Mouse (Mus musculus) adrenal gland, postnatal 25 days (tissue): ENCODE measurements around the gene Olig3. TPM values are rescaled to one million over a fixed set of nuclear protein-coding genes. Genes with fewer than 3 reads are reported as not detected.
"Not testable (repeated sequence)": the region's sequence is repeated elsewhere in the genome, so short reads cannot be mapped to it uniquely, and the experiment has no call there.

Experiments
- DNase-seq: peaks from one replicate; pipeline ENCODE4 v3.0.0; 2021; ENCODE audit warnings: mixed read lengths
- total RNA-seq: library from RNA; stranded (reverse); gene quantifications from 2 replicates; pipeline ENCODE4 v1.2.3, GENCODE M21; 2021

Gene Olig3
- total RNA-seq, 1 experiment from 2014 or later, result not detected

DNA sequence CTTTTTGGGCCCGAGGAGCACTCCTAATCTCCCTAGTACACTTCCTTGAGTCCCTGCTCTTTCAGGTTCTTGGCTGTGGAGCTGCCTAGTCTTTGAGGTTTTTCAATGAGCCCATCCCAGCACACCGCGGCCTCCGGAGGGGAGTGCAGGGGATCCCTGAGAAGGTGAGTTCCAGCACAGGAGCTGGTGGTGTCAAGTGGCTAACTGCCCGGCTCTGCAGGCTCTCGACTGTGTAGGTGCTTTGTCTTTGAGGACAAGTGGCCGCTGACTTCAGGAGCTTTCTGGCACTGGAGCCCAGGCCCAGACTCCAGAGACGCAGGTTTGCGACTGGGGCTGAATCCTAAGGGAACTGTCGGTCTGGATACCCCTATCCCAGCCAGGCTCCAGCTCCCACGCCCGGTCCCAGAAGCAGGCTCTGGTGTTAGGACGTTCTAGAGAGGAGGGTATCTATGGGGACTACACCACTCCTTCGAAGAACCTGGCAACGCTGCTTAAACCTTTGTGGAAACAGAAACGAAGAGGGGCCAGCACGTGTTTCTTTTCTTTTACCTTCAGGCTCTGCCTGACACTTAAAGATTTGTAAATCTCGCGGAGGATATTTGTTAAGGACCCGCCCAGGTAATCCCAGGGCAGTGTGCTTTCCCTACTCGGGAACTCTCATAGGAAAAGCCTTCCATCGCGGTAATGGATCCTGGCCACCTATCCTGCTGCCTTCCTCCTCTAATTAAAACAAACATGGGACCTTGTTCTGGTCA lies 5.4 kb downstream of the Olig3 start:
- DNase-seq, result no peak

DNA sequence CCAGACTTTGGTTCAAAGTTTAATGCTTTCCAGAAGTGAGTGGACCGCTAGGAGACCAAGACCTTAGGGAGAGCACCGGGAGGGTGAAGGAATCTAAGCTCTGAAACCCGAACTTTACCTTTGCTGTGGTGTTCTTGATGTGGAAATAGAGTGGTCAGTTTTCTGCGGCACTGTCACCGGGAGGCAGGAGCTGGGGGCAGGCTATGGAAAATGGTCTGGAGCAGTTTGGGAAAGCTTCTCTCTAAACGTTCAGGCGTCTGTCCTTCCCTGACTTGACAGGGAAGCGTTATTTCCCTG lies 5.9 kb downstream of the Olig3 start:
- no peak for DNase-seq

DNA sequence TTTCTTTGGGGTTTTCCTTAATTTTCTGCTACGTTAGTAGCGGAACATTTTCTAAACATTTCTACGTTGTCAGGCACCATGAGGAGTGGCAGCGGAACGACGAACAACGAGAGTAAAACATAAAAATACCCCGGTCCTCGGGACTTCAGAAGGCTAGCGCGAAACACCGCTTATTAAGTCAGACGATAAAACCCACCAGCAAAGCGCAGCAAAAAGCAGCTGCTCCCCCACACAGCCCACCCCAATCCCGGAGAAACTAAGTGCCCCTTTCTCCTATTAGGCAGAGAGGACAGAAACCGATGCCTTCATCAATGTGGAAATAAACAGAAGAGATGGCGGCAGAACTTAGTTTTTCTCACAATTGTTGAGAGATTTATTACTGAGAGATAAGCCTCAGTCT lies 6.5 kb downstream of the Olig3 start:
- no peak for DNase-seq

DNA sequence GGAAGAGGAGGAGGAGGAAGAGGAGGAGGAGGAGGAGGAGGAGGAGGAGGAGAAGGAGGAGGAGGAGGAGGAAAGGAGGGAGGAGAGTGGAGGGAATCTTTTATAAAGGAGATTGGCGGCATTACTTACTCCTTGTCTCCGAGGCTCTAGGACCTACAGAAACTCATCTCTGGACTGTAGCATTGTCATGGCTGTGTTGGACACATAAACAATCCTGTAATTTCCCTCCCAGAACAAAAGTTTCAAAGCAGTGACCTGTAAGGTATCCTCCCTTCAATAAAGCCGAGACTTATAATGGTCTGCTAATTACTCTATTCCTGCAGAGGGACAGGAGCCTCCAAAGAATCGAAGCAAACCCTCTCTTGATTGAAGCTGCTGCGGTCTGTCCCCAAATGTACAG lies 7.0 kb downstream of the Olig3 start:
- no peak for DNase-seq

DNA sequence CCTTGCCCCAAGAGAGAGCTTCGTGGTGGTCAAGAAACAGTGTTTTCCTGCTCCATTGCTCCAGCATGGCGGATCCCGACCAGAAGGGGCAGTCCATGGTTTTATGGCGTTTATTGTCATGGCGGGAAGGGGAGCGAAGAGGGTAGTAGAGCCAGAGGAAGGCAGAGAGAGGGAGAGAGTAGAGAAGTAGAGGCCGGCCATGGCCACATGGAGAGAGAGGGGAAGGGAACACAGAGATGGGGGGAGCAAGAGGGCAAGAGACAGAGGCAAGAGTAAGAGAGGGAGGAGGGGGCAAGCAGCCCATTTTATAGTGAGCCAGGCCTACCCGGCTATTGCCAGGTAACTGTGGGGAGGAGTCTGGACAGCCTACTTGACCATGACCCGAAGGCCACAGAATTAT lies 12.8 kb downstream of the Olig3 start:
- no peak for DNase-seq

DNA sequence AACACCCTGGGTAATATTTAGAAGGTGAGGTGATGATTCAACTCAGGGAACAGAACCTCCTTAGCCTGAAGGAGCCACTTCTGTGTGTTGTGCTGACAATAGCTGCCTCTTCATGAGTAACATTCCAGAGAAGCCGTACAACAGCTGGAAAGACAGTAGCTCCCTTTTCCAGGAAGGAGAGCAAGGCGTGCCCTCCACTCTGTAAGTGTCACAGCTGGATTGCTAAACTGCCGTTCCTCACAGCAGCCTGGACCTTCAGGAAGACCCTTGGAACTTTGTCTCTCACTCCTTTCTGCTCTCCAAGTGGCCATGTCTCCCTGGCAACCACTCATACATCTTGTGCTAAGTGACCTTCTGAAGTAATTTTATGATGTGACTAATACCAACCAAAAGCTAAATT lies 13.8 kb downstream of the Olig3 start:
- no peak for DNase-seq

DNA sequence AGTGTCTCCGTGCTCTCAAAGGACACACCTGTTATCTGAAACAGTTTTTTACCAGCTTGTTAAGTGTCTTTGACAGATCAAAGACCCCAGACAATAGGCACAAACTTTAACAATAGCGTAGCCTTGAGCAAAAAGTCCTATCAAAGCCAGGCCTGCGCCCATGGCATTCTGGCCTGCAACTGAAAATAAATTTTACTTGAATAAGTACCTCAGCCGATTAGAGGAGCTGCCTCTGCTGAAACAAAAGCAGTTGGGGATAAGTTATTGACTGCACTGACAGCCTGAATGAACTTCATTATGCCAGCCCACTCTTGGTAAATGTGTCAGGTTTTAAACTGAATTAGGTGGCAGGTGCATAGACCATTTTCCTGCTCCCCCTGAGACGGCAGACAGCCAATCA lies 15.9 kb downstream of the Olig3 start:
- no peak for DNase-seq

DNA sequence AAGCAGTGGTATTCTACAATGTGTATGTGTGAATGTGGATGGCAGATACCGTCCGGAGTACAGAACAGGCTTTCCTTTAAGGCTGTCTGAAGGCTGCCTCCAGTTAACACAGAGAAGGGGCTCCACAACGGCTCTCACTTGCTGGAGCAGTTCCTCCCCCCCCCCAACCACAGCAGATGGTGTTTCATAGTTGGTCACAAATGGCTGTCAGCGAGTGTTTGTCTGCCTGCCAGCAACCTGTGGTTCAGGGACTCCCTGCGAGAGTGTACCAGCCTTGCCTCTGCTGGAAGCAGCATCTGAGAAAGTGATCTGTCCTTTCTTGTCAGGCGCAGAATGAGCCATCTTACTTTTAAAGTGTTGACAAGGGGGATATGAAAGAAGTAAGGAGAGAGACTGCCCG lies 17.5 kb downstream of the Olig3 start:
- DNase-seq, result no peak

DNA sequence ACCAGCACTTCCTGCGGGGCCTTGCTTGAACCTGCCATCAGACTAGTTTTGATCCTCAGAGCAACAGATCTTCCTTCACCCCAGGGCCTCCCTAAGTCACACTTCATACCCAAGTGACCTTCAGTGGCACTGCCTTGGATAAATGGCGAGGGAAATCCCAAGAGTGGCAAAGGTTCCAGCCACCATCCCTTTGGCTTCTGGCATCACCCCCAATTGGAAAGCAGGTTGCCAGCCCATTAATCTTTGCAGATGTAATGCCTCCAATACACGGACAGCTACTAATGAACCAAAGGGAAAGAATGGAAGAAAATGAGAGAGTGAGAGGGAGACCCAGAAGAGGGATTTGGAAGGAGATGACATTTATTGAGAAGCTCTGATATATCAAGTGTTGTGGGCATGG lies 18.0 kb downstream of the Olig3 start:
- DNase-seq, result no peak

DNA sequence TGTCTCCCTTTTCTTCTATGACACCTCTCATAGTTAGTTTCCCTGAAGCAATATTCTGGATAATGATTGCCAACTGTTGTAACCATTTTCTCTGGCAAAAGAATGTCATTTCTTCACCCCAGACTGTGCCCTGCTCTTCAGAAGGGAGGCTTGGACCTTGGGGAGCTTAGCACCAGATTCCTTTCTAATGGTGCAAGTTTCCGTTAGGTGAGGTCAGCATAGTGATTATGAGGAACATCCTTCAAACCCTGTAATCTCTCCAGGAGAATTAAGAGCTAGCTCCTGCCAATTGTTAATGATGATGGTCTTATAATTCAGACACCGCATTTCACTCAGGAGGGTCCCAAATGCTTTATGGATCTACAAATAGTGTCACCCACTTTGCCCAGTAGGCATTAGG lies 19.5 kb downstream of the Olig3 start:
- no peak for DNase-seq

DNA sequence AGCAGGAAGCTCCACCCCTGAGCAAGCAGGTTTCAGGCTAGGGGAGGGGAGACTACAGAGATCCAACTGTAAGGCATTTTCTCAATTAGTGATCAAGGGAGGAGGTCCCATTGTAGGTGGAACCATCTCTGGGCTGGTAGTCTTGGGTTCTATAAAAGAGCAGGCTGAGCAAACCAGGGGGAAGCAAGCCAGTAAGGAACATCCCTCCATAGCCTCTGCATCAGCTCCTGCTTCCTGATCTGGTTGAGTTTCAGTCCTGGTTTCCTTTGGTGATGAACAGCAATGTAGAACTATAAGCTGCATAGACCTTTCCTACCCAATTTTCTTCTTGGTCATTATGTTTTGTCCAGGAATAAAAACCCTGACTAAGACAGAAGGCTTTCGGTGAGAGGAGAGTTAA lies 24.6 kb downstream of the Olig3 start:
- not testable (repeated sequence) for DNase-seq

DNA sequence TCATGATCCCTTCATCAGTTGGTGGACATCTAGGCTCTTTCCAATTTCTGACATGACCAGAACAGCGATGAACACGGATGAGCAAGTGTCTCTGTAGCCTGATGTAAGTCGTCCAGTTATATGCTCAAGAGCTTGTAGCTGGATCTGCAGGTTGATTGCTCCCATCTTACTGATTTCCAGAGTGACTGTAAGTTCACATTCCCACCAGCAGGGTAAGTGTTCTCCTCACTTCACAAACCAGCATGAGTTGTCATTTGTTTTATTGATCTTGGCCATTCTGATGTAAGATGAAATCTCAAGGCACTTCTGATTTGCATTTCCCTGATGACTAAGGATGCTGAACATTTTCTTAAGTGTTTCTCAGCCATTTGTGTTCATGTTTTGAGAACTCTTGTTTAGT lies 27.8 kb downstream of the Olig3 start:
- no peak for DNase-seq

DNA sequence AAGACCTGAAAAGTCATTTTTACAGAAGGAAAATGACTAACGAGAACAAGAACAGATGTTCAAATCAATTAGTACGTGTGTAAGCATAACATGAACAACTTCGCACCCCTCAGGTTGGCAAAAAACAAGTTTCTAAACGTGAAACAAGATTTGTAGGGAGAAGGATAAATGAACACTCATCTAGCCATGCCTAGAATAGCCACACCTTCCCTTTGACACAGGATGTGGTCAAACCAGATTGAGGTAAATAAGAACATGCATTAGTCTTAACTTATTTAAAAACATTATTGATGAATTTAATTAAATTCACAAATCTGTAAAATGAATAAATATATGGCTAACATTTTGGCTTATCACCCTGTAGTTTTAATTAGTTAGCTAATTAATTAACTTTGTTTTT lies 35.5 kb downstream of the Olig3 start:
- DNase-seq, result no peak

DNA sequence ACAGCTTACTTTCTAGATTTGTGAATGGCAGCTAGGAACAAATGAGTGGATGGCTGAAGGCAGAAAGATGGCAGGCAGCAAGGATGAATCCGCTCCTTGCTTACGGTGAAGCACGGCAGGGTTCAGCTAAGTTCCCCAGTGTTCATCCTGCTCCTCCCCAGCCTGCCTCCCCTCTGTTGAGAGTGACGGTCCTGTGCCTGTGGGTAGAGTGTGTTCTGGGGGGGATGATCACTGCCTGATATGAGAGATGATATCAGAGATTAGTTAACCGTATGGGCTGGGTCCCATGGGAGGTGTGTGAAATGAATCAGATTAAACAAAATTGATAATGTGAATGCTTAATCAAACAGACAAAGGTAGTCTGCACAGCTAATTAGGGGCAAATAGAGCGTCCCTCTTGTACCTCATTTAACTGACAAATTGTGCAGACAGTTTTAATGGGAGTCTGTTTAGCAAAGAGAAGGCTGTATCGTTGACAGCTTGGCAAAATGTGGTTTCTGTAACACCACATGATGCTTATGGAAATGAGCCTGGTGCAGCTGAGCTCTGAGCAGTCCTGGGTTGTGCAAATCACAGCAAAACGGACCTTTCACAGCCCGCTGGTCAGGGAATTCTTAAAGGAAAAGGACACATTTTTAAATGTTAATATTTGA lies 40.3 kb downstream of the Olig3 start:
- DNase-seq, result no peak

DNA sequence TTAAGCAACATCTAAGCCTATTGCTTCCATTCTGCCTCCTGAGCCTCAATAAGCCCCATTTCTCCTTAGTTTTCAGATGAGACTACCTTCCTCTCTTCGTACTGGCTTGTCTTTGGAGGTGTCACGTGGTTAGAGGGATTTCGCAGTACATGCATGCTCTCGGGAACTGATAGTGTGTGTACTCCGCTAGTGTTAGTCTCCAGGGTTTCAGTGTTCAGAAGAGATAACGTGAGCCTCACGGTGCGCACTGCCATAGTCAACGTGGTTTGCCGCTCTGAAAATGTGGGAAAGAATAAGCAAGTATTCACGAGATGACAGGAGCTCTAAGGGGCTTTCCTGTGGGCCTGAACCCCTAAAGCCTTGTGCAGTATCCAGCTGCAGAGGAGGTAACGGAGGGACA lies 41.1 kb downstream of the Olig3 start:
- DNase-seq, result no peak

DNA sequence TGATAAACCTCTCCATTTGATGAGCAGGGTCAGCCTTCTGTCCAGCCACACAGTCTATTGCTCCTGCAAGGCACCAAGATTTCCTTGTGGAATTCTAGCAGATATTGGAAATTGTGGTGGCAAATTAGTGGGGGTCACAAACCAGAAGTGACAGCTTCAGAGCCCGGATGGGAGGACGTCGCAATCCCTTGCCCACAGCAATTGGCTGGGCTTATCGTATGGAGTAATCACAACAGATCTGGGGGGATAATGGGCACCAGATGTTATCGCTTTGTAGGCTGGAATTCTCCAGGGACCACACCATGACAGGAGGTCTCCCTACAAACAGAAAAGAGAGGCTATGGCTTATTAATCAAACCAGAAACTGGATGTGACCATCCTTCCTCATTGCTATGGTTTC lies 44.8 kb downstream of the Olig3 start:
- DNase-seq, result no peak

DNA sequence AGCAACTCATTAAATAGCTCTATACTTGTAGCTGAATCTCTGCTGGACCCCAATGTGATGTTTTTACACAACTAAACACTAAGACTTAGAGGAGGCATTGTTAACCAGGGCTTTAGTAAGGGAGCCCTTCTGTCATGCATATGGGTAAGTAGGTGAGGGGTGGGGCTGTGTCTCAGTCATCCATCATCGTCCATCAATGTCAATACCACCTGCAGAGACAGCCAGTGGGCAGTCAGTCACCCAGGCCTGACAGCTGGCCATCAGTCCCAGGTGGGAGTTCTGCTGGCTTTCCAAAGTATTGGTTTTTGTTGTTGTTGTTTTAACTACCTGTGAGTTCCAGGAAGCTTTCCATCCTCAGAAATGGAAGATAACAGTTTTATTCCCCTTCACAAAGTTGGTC lies 48.1 kb downstream of the Olig3 start:
- no peak for DNase-seq

DNA sequence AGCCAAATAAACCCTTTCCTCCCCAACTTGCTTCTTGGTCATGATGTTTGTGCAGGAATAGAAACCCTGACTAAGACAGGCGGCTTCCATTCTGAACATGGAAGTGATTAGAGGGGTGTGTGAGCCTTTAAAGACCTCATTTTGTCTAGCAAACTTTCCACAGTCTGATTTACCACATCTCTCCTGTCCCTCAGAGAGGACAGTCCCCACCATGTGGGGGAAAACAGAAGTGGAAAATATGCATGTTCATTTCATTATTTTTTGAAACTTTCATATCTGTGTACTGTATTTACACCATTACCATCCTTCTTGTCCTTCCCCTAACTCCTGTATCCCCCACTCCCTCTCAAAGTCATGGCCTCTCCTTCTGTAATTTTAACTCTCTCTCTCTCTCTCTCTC lies 49.6 kb downstream of the Olig3 start:
- DNase-seq, result no peak

DNA sequence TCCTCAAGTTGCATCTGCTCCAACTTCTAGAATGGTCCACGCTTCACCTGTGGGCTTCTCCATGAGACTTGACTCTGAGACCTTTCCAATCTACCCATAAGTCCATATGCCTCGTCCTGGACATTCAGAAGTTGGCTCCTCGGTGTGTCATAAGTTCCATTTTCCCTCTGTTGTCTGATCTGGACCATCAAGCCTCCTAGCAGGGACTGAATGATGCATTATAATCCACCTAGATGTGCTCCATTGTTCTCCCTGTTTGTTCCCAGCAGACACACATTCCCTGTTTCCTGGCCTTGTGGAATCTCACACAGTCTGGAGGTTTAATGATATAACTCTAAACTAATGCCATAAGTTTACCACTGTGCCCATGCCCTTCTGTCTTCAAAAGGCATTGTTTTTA lies 50.8 kb downstream of the Olig3 start:
- DNase-seq, result no peak

Other genes starting within 250 kb of the Olig3 start
- gene Ifngr1, start 235.4 kb downstream of the Olig3 start, total RNA-seq, result 36.6 and 37.4 TPM in 2 replicates